Mouse (Mus musculus) forebrain, embryonic 10.5 days (tissue): ENCODE measurements around the gene Ethe1. TPM values are rescaled to one million over a fixed set of nuclear protein-coding genes. Genes with fewer than 3 reads are reported as not detected.
A peak's percentile ranks its signal among the peaks of the same experiment; 100 is the strongest.

Experiments
- DNase-seq: peaks from one replicate; pipeline ENCODE4 v3.0.0-alpha.2; 2017; ENCODE audit warnings: low spot score; ENCODE audit errors: extremely low spot score
- H3K27ac ChIP-seq: fragments of 300-500 bp; sonication (generic); 2 replicates; pipeline ENCODE4 v1.5.1; 2016; ENCODE audit warnings: mild to moderate bottlenecking
- H3K27me3 ChIP-seq: fragments of 300-500 bp; sonication (generic); 2 replicates; pipeline ENCODE4 v1.6.1; 2016; ENCODE audit warnings: mild to moderate bottlenecking; ENCODE audit not compliant: poor library complexity, severe bottlenecking
- H3K36me3 ChIP-seq: fragments of 300-500 bp; sonication (generic); replicated peaks from 2 replicates; pipeline ENCODE4 v1.6.1; 2016; ENCODE audit warnings: mild to moderate bottlenecking, moderate library complexity
- H3K4me1 ChIP-seq: fragments of 300-500 bp; sonication (generic); 2 replicates; pipeline ENCODE4 v1.6.1; 2016
- H3K4me3 ChIP-seq: fragments of 300-500 bp; sonication (generic); 2 replicates; pipeline ENCODE4 v1.5.1; 2016; ENCODE audit warnings: mild to moderate bottlenecking, moderate library complexity
- H3K9me3 ChIP-seq: fragments of 300-500 bp; sonication (generic); 2 replicates; pipeline ENCODE4 v1.6.1; 2016; ENCODE audit warnings: mild to moderate bottlenecking, moderate library complexity
- WGBS: fragments of 180-500 bp; shearing (Covaris S2); methylation state at CpG from one replicate; pipeline ENCODE4 v1.1.7; 2016; 5-methylcytosine and 5-hydroxymethylcytosine counted together
- polyA plus RNA-seq: library from polyadenylated mRNA; unstranded; fragments of >200 nt; fragmentation: Nextera tagmentation; extraction: Ambion mirVana; gene quantifications from 2 replicates; pipeline ENCODE4 v1.2.1, GENCODE M21; 2016

Gene Ethe1
- polyA plus RNA-seq, 1 experiment from 2014 or later = 24.4 TPM

DNA sequence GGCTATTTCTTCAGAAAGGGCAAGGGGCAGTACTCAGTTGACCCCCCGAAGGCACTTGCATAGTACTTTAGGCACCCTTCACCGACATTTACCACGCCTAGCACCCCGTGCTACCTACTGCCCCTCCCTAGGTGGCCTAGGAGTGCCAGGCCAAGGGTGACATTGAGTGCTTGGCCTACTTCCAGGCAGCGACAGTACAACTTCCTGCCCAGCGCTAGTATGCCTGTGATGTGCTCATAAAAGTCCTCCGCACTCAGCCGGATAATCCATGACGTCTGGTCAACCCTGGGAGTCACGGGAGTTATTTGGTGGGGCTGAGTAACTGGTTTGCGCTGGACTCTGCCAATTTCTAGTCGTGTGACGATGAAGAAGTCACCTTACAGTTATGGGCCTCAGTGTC, 993 bp downstream of the Ethe1 start:
- Histone ChIP-seq H3K27ac (no peak overlapping the region), H3K27me3 (peaks cover 50% of the 10 kb centered on the region), H3K4me1 (peaks cover 25% of the 10 kb centered on the region), H3K9me3 (peaks cover 18% of the 10 kb centered on the region), H3K36me3 (no peaks in the 10 kb centered on the region), H3K4me3 (no peak overlapping the region)
- 90% methylated on average over 13 of the region's 13 CpGs for WGBS
- DNase-seq = no peak

DNA sequence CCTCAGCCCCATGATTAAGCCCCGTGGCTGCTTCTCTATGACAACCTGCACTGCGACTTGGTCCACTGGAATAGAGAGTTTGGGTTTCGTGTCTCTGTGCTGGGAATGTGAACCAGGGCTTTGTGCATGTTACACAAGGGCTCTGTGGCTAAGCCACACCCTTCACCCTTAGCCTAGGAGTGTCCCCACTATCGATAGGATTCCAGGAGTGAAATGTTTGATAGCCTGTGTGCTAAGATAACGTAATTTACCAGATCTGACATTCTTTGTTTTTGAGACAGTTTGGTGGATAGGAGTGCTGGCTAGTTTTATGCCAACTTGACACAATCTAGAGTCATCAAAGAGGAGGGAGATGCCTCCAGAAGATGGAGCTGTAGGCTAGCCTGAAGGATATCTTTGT, 4.4 kb downstream of the Ethe1 start:
- H3K4me3 ChIP-seq = no peak overlapping the region
- DNase-seq = no peak
- H3K4me1 ChIP-seq = peaks cover 44% of the 10 kb centered on the region
- WGBS = 77% methylated on average over 5 of the region's 5 CpGs
- H3K9me3 ChIP-seq = peaks cover under 1% of the 10 kb centered on the region; the same call in 1 of the 2 replicates
- H3K27ac ChIP-seq = no peak overlapping the region
- no peaks in the 10 kb centered on the region for H3K36me3 ChIP-seq
- H3K27me3 ChIP-seq = peaks cover 48% of the 10 kb centered on the region

- Histone ChIP-seq H3K4me3 (no peak overlapping the region), H3K36me3 (no peaks in the 10 kb centered on the region), H3K9me3 (no peaks in the 10 kb centered on the region), H3K27me3 (peaks cover 44% of the 10 kb centered on the region), H3K27ac (no peak overlapping the region), H3K4me1 (peaks cover 40% of the 10 kb centered on the region)
- no peak for DNase-seq
- WGBS = 70% methylated on average over 4 of the region's 4 CpGs
Observed at GRCm38 (mm10) chr7:24592163-24592562, 4.8 kb downstream of the Ethe1 start.

- Histone ChIP-seq H3K4me1 (peaks cover 34% of the 10 kb centered on the region), H3K4me3 (no peak overlapping the region), H3K9me3 (no peaks in the 10 kb centered on the region), H3K27ac (no peak overlapping the region), H3K27me3 (peaks cover 37% of the 10 kb centered on the region), H3K36me3 (no peaks in the 10 kb centered on the region)
- WGBS = 85% methylated on average over 6 of the region's 6 CpGs
- no peak for DNase-seq
Observed at GRCm38 (mm10) chr7:24592781-24593180, 5.4 kb downstream of the Ethe1 start.

DNA sequence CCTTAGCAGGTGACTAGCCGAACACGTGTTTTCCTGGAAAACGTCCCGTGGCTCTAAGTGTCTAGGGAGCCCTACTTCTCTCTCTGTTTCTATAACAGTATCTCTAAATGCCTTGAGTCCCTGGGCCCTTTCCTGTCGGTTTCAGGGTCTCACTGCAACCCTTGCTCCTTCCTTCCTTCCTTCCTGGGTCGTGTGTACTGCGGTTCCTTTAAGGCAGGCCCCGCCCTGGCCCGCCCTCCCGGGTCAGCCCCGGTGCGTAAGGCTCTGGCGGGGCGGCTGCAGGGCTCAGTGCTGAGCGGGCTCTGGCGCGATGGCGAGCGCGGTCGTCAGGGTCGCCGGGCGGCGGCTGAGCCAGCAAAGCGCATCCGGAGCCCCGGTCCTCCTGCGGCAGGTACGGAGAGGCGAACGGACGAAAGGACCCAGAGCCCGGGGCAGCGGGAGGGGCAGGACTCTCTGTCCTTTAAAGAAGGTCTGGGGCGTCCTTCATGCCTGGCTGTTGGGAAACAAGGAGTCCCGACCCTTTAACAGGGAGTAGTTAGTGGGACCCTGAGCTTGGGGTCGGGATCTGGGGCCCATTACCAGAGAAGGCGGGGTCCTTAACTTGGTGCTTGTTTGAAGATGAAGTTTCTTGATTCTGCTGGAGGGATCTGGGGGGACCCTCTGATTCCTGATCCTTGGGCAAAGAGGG, 6.4 kb downstream of the Ethe1 start:
- 3% methylated on average over 37 of the region's 39 CpGs for WGBS
- H3K4me1 ChIP-seq = peaks cover 32% of the 10 kb centered on the region
- H3K27ac ChIP-seq = peak overlapping the region; percentile 82
- H3K9me3 ChIP-seq = no peaks in the 10 kb centered on the region
- peak; percentile 74 for DNase-seq
- H3K27me3 ChIP-seq = peaks cover 30% of the 10 kb centered on the region
- peak overlapping the region; percentile 72 for H3K4me3 ChIP-seq
- H3K36me3 ChIP-seq = no peaks in the 10 kb centered on the region

DNA sequence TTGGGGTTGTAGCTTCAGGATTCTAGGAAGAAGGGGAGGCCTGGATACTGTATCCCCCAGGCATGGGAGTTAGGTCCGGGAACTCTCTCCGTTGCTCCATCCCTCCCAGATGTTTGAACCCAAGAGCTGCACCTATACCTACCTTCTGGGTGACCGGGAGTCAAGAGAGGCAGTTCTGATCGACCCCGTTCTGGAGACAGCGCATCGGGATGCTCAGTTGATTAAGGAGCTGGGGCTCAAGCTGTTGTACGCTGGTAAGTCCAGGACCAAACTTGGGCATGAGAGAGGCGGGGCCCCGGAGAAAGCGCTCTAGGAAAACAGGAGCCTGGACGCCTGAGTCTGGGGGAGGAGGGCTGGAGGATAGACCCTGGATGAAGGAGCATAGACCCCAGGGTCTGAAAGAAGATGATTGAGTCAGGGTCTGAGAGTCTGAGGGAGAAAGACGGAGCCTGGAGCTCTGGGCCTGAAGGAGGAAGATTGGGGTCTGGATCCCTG, 7.0 kb downstream of the Ethe1 start:
- Histone ChIP-seq H3K4me1 (peaks cover 32% of the 10 kb centered on the region), H3K27ac (peak overlapping the region; percentile 82), H3K36me3 (no peaks in the 10 kb centered on the region), H3K4me3 (peak overlapping the region; percentile 72), H3K27me3 (peaks cover 30% of the 10 kb centered on the region), H3K9me3 (no peaks in the 10 kb centered on the region)
- under 1% methylated on average over 13 of the region's 13 CpGs for WGBS
- DNase-seq = no peak

DNA sequence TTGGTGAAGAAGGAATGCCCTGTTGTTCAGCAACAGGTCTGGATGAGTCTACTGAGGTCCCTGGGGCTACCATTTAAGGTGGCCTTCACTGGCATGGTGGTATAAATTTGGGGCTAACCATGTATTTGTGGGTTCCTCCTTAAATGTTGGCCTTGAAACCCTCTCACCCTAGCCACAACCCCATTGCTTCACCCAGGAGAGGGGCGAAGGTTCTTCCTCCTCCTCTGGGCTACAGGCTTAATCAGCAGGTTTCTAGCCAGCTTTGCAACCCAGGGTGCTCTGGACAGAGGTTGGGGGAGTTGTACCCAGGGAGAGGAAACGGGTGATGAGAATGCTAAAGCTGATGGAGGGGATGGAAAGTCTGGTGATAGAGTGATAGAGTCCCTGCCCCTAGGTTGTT, 8.1 kb downstream of the Ethe1 start:
- 75% methylated on average over 2 of the region's 2 CpGs for WGBS
- Histone ChIP-seq H3K4me1 (peaks cover 32% of the 10 kb centered on the region), H3K27ac (no peak overlapping the region), H3K36me3 (no peaks in the 10 kb centered on the region), H3K9me3 (no peaks in the 10 kb centered on the region), H3K27me3 (peaks cover 30% of the 10 kb centered on the region), H3K4me3 (no peak overlapping the region)
- DNase-seq = no peak

- H3K27ac ChIP-seq = no peak overlapping the region
- peaks cover 26% of the 10 kb centered on the region for H3K27me3 ChIP-seq
- H3K4me1 ChIP-seq = peaks cover 33% of the 10 kb centered on the region
- DNase-seq = no peak
- no peak overlapping the region for H3K4me3 ChIP-seq
- H3K9me3 ChIP-seq = no peaks in the 10 kb centered on the region
- WGBS = 72% methylated on average over 4 of the region's 4 CpGs
- H3K36me3 ChIP-seq = no peaks in the 10 kb centered on the region
Observed at GRCm38 (mm10) chr7:24598121-24598520, 10.8 kb downstream of the Ethe1 start.

GRCm38 (mm10) chr7:24599211-24600067, 12.1 kb downstream of the Ethe1 start:
- DNase-seq = no peak
- no peak overlapping the region for H3K27ac ChIP-seq
- H3K9me3 ChIP-seq = no peaks in the 10 kb centered on the region
- H3K27me3 ChIP-seq = peaks cover 18% of the 10 kb centered on the region
- no peak overlapping the region for H3K4me3 ChIP-seq
- H3K4me1 ChIP-seq = peaks cover 20% of the 10 kb centered on the region
- WGBS = 76% methylated on average over 15 of the region's 15 CpGs
- H3K36me3 ChIP-seq = no peaks in the 10 kb centered on the region

- Histone ChIP-seq H3K27ac (peak overlapping the region; percentile 58), H3K27me3 (peaks cover 1% of the 10 kb centered on the region), H3K9me3 (no peaks in the 10 kb centered on the region), H3K4me3 (peak overlapping the region; percentile 34), H3K36me3 (no peaks in the 10 kb centered on the region), H3K4me1 (peaks cover 11% of the 10 kb centered on the region; the same call in 1 of the 2 replicates)
- peak; percentile 90 for DNase-seq
- 8% methylated on average over 13 of the region's 13 CpGs for WGBS
Observed at GRCm38 (mm10) chr7:24600941-24601597, 13.7 kb downstream of the Ethe1 start.

- H3K4me3 ChIP-seq = no peak overlapping the region
- WGBS = 91% methylated on average over 7 of the region's 7 CpGs
- peaks cover 16% of the 10 kb centered on the region for H3K4me1 ChIP-seq
- H3K9me3 ChIP-seq = no peaks in the 10 kb centered on the region; the same call in 1 of the 2 replicates
- H3K27me3 ChIP-seq = peaks cover 34% of the 10 kb centered on the region
- H3K27ac ChIP-seq = no peak overlapping the region
- no peak for DNase-seq
- H3K36me3 ChIP-seq = no peaks in the 10 kb centered on the region
Observed at GRCm38 (mm10) chr7:24605561-24605960, 18.2 kb downstream of the Ethe1 start.

GRCm38 (mm10) chr7:24606046-24606445, 18.7 kb downstream of the Ethe1 start:
- Histone ChIP-seq H3K4me3 (no peak overlapping the region), H3K4me1 (peaks cover 21% of the 10 kb centered on the region), H3K27me3 (peaks cover 38% of the 10 kb centered on the region), H3K27ac (no peak overlapping the region), H3K9me3 (no peaks in the 10 kb centered on the region; the same call in 1 of the 2 replicates), H3K36me3 (no peaks in the 10 kb centered on the region)
- DNase-seq = no peak
- 84% methylated on average over 7 of the region's 7 CpGs for WGBS
